Mouse (Mus musculus) cerebellum, adult (tissue): ENCODE measurements around the gene Pdhb.

ENCODE experiments used
- ATAC-seq: cut with Nextera tagmentation; 2 replicates; pipeline ENCODE4 v1.9.2; 2017; ENCODE audit warnings: mild to moderate bottlenecking, moderate library complexity, mixed read lengths; ENCODE audit not compliant: insufficient number of reproducible peaks, low FRiP score, low TSS enrichment

The Pdhb gene

DNA sequence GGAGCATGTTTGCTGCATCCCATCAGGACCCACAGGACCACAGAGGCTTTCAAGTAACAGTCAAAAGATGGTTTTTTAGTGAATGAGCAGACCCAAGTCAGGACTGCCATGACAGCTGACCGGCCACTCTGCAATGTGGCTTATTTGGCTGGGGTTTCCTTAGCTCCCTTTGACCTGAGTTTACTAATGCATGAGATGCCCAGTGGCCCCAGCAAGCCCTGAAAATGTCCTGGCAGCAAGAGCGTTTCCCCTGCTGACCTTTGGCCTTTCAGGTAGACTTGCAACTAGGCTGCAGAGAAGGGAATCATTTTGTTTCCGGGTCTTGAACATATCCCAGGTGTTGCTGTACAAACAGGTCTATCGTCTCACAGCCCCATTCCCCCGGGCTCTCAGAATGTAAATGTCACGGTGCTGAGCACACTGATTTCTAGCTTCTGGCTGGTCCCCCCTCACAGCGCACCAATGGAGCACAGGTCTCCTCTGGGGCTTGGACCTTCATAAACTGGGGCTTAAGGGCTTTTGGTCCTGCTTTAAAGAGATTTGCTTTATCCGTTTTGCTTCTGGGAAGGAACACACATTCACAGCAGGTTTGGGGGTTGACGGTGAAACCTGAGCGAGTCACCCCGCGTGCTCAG lies 18.6 kb upstream of the Pdhb start:
- ATAC-seq, result no peak

DNA sequence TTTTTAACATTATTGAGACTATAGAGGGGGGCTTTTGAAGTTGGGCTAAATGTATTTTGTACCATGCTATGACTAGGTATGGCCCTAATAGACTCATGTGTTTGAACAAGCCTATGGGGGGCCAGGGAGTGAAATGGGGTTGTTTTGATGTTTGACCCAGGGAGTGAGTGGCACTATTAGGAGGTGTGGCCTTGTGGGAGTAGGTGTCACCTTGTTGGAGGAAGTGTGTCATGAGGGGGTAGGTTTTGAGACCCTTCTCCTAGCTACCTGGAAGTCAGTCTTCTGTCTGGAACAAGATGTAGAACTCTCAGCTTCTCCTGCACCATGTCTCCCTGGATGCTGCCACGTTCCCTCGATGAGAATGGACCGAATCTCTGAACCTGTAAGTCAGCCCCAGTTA lies 17.7 kb upstream of the Pdhb start:
- no peak for ATAC-seq

- ATAC-seq, result no peak
These were observed 13.6 kb upstream of the Pdhb start for GRCm38 (mm10) chr14:8186278-8187045.

DNA sequence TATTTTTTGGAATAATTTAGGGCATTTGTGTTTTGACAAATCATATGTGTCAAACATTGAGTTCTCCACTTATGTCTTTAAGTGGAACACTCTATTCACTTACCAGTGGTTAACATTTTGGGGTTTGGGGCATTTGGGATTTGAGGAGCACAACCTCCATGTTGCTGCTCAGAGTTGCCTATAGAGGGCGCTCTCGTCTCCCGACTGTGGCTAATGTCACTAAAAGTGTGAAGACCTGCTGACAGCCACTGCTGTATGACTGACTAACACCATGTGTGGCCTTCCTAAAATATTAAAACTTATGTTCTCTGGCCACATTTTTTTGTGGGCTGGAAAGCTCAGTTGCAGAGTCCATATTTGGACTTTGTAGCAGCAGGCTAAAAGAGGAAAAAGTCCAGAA lies 10.5 kb upstream of the Pdhb start:
- no peak for ATAC-seq

DNA sequence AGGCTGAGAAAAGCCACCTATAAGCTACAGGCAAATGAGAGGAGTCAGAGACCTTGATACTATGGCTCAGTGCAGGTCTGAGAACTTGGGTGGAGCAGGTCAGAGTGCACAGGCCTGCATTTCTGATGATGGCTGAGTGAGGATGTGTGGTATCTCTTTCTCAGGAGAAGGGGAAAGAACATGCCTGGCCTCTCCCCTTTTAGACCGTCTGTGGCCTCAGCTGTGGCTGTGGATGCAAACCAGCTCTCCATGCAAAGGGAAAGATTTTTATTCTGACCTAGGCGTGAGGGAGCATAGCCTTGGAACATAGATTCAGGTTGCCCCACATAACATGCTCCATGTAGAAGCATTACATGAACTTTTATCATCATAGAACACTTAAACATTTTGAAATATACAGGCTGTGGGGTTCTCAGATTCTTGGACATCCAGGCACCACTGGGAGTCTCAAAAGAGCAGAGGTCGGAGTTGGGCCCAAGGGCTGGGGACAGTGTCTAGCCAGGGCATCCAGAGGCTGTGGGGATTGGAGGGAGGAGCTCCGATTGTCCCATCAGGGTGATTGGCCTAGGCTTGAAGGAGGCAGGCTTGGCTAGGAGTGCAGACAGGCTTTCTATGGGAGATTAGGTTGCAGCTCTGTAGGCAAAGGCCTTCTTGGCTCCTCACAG lies 7.7 kb upstream of the Pdhb start:
- ATAC-seq, result no peak

- no peak for ATAC-seq
These were observed 3.4 kb upstream of the Pdhb start for GRCm38 (mm10) chr14:8176251-8176650.

DNA sequence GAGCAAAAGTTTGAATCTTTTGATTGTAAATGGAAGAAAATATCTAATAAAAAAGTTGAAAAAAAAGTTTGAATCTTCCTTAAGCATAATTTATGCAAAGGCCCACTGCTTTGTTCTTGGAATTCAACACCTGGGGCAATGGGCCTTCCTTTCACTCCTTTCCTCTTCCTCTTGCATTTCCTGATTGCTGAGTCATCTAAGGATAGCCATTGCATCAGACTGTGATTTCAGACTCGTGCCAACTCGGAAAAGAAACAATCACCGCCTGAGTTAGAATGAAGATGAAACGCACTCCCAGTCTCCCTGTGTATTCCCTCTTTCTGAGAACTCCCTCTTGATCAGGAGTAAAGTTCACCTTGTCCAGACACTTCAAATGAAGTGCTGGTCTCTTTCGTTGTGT lies 1.8 kb upstream of the Pdhb start:
- ATAC-seq, result no peak

- peak; percentile 18 for ATAC-seq
These were observed 871 bp upstream of the Pdhb start for GRCm38 (mm10) chr14:8173542-8174250.

GRCm38 (mm10) chr14:8164463-8164862 lies 8.4 kb downstream of the Pdhb start:
- ATAC-seq, result no peak; the same call in 1 of the 2 replicates

- ATAC-seq, result no peak
These were observed 11.0 kb downstream of the Pdhb start for GRCm38 (mm10) chr14:8161777-8162176.

- ATAC-seq, result no peak
These were observed 13.7 kb downstream of the Pdhb start for GRCm38 (mm10) chr14:8159141-8159540.

- ATAC-seq, result no peak
These were observed 14.1 kb downstream of the Pdhb start for GRCm38 (mm10) chr14:8158721-8159120.

DNA sequence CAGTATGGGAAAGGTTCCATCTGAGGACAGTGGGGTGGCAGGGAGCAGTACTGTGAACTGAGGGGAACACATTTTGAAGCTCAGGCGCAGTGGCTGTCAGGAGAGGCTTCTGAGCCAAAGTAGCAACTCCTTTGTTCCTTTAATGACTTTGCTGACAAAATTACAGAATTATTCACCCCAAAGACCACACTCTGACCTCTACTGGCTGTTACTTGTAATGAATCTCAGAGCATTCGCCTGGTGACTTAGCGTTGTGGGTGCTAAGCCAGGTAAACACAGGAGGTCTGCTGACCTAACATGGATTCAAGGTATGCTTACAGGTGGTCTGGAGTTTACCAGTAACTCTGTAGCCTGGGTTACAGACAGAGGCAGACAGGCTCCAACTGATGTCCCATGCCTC lies 15.9 kb downstream of the Pdhb start:
- no peak for ATAC-seq

DNA sequence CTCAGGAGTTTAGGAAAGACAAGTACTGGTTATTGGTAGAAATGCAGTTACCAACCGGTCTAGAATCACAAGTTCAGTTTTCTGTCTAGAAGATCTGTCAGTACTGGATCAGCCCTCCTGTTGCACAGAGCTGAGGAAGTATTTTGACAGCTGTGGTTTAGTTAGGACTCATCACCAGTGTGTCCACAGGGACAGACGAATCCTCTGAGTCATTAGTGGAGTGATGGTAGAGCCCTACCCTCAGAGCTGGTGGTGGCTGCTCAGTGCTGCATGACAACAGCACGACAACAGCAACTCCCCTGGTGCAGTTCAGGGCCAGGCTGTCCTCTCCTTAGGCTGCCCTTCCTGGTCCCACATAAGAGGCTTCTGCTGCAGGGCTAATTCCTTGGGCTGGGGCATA lies 18.8 kb downstream of the Pdhb start:
- no peak for ATAC-seq

GRCm38 (mm10) chr14:8151757-8152156 lies 21.1 kb downstream of the Pdhb start:
- no peak for ATAC-seq

DNA sequence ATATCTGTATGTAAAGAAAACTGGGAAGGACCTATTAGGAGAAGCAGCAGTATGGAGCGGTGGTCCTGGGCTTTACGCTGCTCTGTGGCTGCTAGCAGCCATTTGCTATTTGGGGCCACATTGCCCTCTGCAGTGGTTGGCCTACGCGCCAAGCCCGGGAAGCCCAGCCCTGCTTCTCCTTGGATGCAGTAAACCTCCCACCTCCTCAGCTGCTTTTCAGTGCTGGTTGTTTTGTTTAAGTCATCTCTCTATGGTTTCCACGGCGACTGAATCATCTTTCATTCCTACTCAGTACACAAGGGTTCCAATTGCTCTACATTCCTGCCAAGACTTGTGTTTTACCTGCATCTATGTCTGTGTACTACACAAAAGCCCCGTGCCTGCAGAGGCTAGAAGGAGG lies 24.0 kb downstream of the Pdhb start:
- ATAC-seq, result no peak

- no peak for ATAC-seq
These were observed 26.1 kb downstream of the Pdhb start for GRCm38 (mm10) chr14:8146611-8147223.

- no peak for ATAC-seq
These were observed 26.9 kb downstream of the Pdhb start for GRCm38 (mm10) chr14:8145594-8146558.

DNA sequence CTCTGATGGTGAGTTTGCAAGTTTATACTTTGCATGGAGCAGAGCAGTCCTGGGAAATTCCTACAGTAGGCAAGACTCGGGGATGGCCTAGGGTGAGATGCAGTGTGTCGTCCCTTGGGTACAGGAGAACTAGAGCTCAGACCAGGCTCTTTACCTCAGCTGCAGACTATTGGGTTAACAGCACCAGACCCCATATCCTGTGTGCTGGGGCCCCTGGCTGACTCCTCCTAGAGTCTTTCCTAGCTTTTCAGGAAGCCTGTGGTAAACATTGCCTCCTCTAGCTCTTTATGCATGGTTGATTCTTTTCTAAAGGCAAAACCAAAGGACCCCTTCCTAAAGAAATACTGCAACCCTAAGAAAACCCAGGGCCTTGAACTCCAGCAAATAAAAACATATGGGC lies 31.7 kb downstream of the Pdhb start:
- ATAC-seq, result no peak
